Mouse (Mus musculus) frontal cortex, adult (tissue): ENCODE results near the gene Erich3.

ENCODE experiments used
- ATAC-seq: cut with Nextera tagmentation; 2 replicates; pipeline ENCODE4 v1.9.2; 2017; ENCODE audit warnings: mild to moderate bottlenecking, moderate library complexity, mixed read lengths; ENCODE audit not compliant: low TSS enrichment

Erich3 gene

GRCm38 (mm10) chr3:154673326-154673725 lies 9.7 kb downstream of the Erich3 start:
- no peak for ATAC-seq

- ATAC-seq = no peak
Measured at GRCm38 (mm10) chr3:154682570-154682969, 18.9 kb downstream of the Erich3 start.

GRCm38 (mm10) chr3:154683667-154684066 lies 20.0 kb downstream of the Erich3 start:
- no peak for ATAC-seq

GRCm38 (mm10) chr3:154690260-154690659 lies 26.6 kb downstream of the Erich3 start:
- no peak for ATAC-seq

GRCm38 (mm10) chr3:154691897-154692571 lies 28.4 kb downstream of the Erich3 start:
- ATAC-seq = peak; percentile 99

GRCm38 (mm10) chr3:154692572-154692922 lies 28.9 kb downstream of the Erich3 start:
- no peak for ATAC-seq

GRCm38 (mm10) chr3:154693902-154694301 lies 30.2 kb downstream of the Erich3 start:
- ATAC-seq = no peak

GRCm38 (mm10) chr3:154696611-154697010 lies 33.0 kb downstream of the Erich3 start:
- ATAC-seq = no peak

- peak; percentile 55 for ATAC-seq
Measured at GRCm38 (mm10) chr3:154698907-154699306, 35.2 kb downstream of the Erich3 start.

- ATAC-seq = peak; percentile 38
Measured at GRCm38 (mm10) chr3:154700296-154700695, 36.6 kb downstream of the Erich3 start.

GRCm38 (mm10) chr3:154700735-154701134 lies 37.1 kb downstream of the Erich3 start:
- ATAC-seq = peak; percentile 69

- no peak for ATAC-seq
Measured at GRCm38 (mm10) chr3:154704755-154705154, 41.1 kb downstream of the Erich3 start.

- peak; percentile 93 for ATAC-seq
Measured at GRCm38 (mm10) chr3:154708150-154708549, 44.5 kb downstream of the Erich3 start.

GRCm38 (mm10) chr3:154723198-154723597 lies 59.5 kb downstream of the Erich3 start:
- ATAC-seq = no peak

GRCm38 (mm10) chr3:154731431-154731830 lies 67.8 kb downstream of the Erich3 start:
- ATAC-seq = no peak

- ATAC-seq = no peak
Measured at GRCm38 (mm10) chr3:154741496-154741895, 77.8 kb downstream of the Erich3 start.

- ATAC-seq = no peak
Measured at GRCm38 (mm10) chr3:154742927-154743326, 79.3 kb downstream of the Erich3 start.

- no peak for ATAC-seq
Measured at GRCm38 (mm10) chr3:154744317-154744716, 80.7 kb downstream of the Erich3 start.

- ATAC-seq = no peak
Measured at GRCm38 (mm10) chr3:154754505-154754904, 90.8 kb downstream of the Erich3 start.

GRCm38 (mm10) chr3:154755225-154755624 lies 91.6 kb downstream of the Erich3 start:
- no peak for ATAC-seq

GRCm38 (mm10) chr3:154758089-154758488 lies 94.4 kb downstream of the Erich3 start:
- no peak for ATAC-seq

- no peak for ATAC-seq
Measured at GRCm38 (mm10) chr3:154761108-154761507, 97.4 kb downstream of the Erich3 start.

GRCm38 (mm10) chr3:154763374-154763773 lies 99.7 kb downstream of the Erich3 start:
- ATAC-seq = no peak

GRCm38 (mm10) chr3:154764115-154764514 lies 100.5 kb downstream of the Erich3 start:
- ATAC-seq = no peak
